Mouse (Mus musculus) erythroblast, embryonic 14.5 days (primary cell): ENCODE measurements around the gene Ugt1a7c.

ENCODE experiments used
- GATA1 ChIP-seq: IDR thresholded peaks from 2 replicates; pipeline ENCODE4 v1.6.1; 2012; ENCODE audit warnings: low read length, inconsistent platforms, mixed read lengths
- TAL1 ChIP-seq: IDR thresholded peaks from 3 replicates; pipeline ENCODE4 v1.6.1; 2012; ENCODE audit warnings: low read length, inconsistent platforms, mixed read lengths

GRCm38 (mm10) chr1:88256886-88257663 is 162.2 kb downstream of the Ugt1a7c start:
- TF ChIP-seq TAL1: no peak
- TF ChIP-seq GATA1: no peak
